Mouse (Mus musculus) hindbrain, embryonic 12.5 days (tissue): Measurements from ENCODE around the gene Lect2. TPM values are rescaled to one million over a fixed set of nuclear protein-coding genes. Genes with fewer than 3 reads are reported as not detected.

ENCODE experiments used
- ATAC-seq: fragments of 200-750 bp; cut with Nextera tagmentation; 2 replicates; pipeline ENCODE4 v1.8.0; 2017; ENCODE audit warnings: moderate TSS enrichment; ENCODE audit not compliant: low FRiP score
- H3K27ac ChIP-seq: fragments of 300-500 bp; sonication (generic); 2 replicates; pipeline ENCODE4 v1.5.1; 2016; ENCODE audit warnings: mild to moderate bottlenecking
- H3K27me3 ChIP-seq: fragments of 300-500 bp; sonication (generic); 2 replicates; pipeline ENCODE4 v1.6.1; 2016; ENCODE audit warnings: mild to moderate bottlenecking
- H3K36me3 ChIP-seq: fragments of 300-500 bp; sonication (generic); 2 replicates; pipeline ENCODE4 v1.6.1; 2016; ENCODE audit warnings: mild to moderate bottlenecking
- H3K4me1 ChIP-seq: fragments of 300-500 bp; sonication (generic); 2 replicates; pipeline ENCODE4 v1.6.1; 2016
- H3K4me2 ChIP-seq: fragments of 300-500 bp; sonication (generic); replicated peaks from 2 replicates; pipeline ENCODE4 v1.6.1; 2016; ENCODE audit warnings: mild to moderate bottlenecking
- H3K4me3 ChIP-seq: fragments of 300-500 bp; sonication (generic); 2 replicates; pipeline ENCODE4 v1.5.1; 2016; ENCODE audit warnings: mild to moderate bottlenecking
- H3K9ac ChIP-seq: fragments of 300-500 bp; sonication (generic); 2 replicates; pipeline ENCODE4 v1.6.1; 2016; ENCODE audit warnings: mild to moderate bottlenecking, moderate library complexity
- H3K9me3 ChIP-seq: fragments of 300-500 bp; sonication (generic); replicated peaks from 2 replicates; pipeline ENCODE4 v1.6.1; 2016; ENCODE audit warnings: mild to moderate bottlenecking
- WGBS: fragments of 180-500 bp; shearing (Covaris S2); methylation state at CpG from one replicate; pipeline ENCODE4 v1.1.7; 2016; 5-methylcytosine and 5-hydroxymethylcytosine counted together
- polyA plus RNA-seq: library from polyadenylated mRNA; unstranded; fragments of >200 nt; fragmentation: Nextera tagmentation; extraction: Ambion mirVana; gene quantifications from 2 replicates; pipeline ENCODE4 v1.2.1, GENCODE M21; 2016

Lect2 gene
- polyA plus RNA-seq, 1 experiment from 2014 or later = not detected

GRCm38 (mm10) chr13:56580450-56580849 lies 32.1 kb upstream of the Lect2 start:
- Histone ChIP-seq H3K9me3 (no peaks in the 10 kb centered on the region), H3K4me1 (peaks cover 27% of the 10 kb centered on the region), H3K4me2 (no peak overlapping the region), H3K9ac (no peak overlapping the region), H3K27ac (peak overlapping the region; percentile 94; the same call in 1 of the 2 replicates), H3K36me3 (no peaks in the 10 kb centered on the region), H3K4me3 (no peak overlapping the region), H3K27me3 (no peaks in the 10 kb centered on the region)
- 69% methylated on average over 5 of the region's 5 CpGs for WGBS
- no peak for ATAC-seq

- no peak for ATAC-seq
- Histone ChIP-seq H3K27me3 (no peaks in the 10 kb centered on the region), H3K4me3 (no peak overlapping the region), H3K9ac (no peak overlapping the region), H3K4me1 (peaks cover 24% of the 10 kb centered on the region), H3K4me2 (no peak overlapping the region), H3K27ac (no peak overlapping the region), H3K9me3 (no peaks in the 10 kb centered on the region), H3K36me3 (no peaks in the 10 kb centered on the region)
- WGBS = 56% methylated on average over 5 of the region's 5 CpGs
These were observed 29.8 kb upstream of the Lect2 start for GRCm38 (mm10) chr13:56578097-56578496.

- 67% methylated on average over 12 of the region's 12 CpGs for WGBS
- no peak overlapping the region for H3K4me3 ChIP-seq
- 0 out of 2 replicates have a peak overlapping the region, but pooled peaks have one; percentile 30 for H3K27ac ChIP-seq
- peaks cover 1% of the 10 kb centered on the region for H3K4me1 ChIP-seq
- H3K4me2 ChIP-seq = no peak overlapping the region
- ATAC-seq = no peak
- H3K9ac ChIP-seq = no peak overlapping the region
- no peaks in the 10 kb centered on the region for H3K36me3 ChIP-seq
- no peaks in the 10 kb centered on the region for H3K27me3 ChIP-seq
- no peaks in the 10 kb centered on the region for H3K9me3 ChIP-seq
These were observed 27.5 kb upstream of the Lect2 start for GRCm38 (mm10) chr13:56575701-56576321.

GRCm38 (mm10) chr13:56575074-56575473 lies 26.8 kb upstream of the Lect2 start:
- no peak overlapping the region for H3K27ac ChIP-seq
- H3K4me1 ChIP-seq = no peaks in the 10 kb centered on the region
- no peak overlapping the region for H3K4me3 ChIP-seq
- no peaks in the 10 kb centered on the region for H3K9me3 ChIP-seq
- H3K27me3 ChIP-seq = no peaks in the 10 kb centered on the region
- H3K4me2 ChIP-seq = no peak overlapping the region
- no peak overlapping the region for H3K9ac ChIP-seq
- no peaks in the 10 kb centered on the region for H3K36me3 ChIP-seq
- no peak for ATAC-seq
- 78% methylated on average over 4 of the region's 4 CpGs for WGBS

GRCm38 (mm10) chr13:56571645-56572044 lies 23.3 kb upstream of the Lect2 start:
- H3K36me3 ChIP-seq = no peaks in the 10 kb centered on the region
- no peak overlapping the region for H3K27ac ChIP-seq
- no peak overlapping the region for H3K4me3 ChIP-seq
- no peaks in the 10 kb centered on the region for H3K9me3 ChIP-seq
- no peak overlapping the region for H3K9ac ChIP-seq
- H3K27me3 ChIP-seq = no peaks in the 10 kb centered on the region
- ATAC-seq = no peak
- WGBS = 93% methylated on average over 8 of the region's 8 CpGs
- H3K4me1 ChIP-seq = no peaks in the 10 kb centered on the region
- H3K4me2 ChIP-seq = no peak overlapping the region

GRCm38 (mm10) chr13:56566336-56566735 lies 18.0 kb upstream of the Lect2 start:
- no peak overlapping the region for H3K27ac ChIP-seq
- no peak overlapping the region for H3K4me2 ChIP-seq
- 56% methylated on average over 10 of the region's 10 CpGs for WGBS
- H3K9me3 ChIP-seq = no peaks in the 10 kb centered on the region
- no peak for ATAC-seq
- H3K4me3 ChIP-seq = no peak overlapping the region
- no peak overlapping the region for H3K9ac ChIP-seq
- no peaks in the 10 kb centered on the region for H3K27me3 ChIP-seq
- no peaks in the 10 kb centered on the region for H3K36me3 ChIP-seq
- H3K4me1 ChIP-seq = no peaks in the 10 kb centered on the region

- H3K4me2 ChIP-seq = no peak overlapping the region
- H3K9me3 ChIP-seq = no peaks in the 10 kb centered on the region
- H3K27ac ChIP-seq = no peak overlapping the region
- H3K36me3 ChIP-seq = no peaks in the 10 kb centered on the region
- WGBS = 31% methylated on average over 6 of the region's 6 CpGs
- no peak for ATAC-seq
- no peaks in the 10 kb centered on the region for H3K27me3 ChIP-seq
- no peak overlapping the region for H3K4me3 ChIP-seq
- peaks cover 5% of the 10 kb centered on the region; the same call in 1 of the 2 replicates for H3K4me1 ChIP-seq
- H3K9ac ChIP-seq = no peak overlapping the region
These were observed 14.8 kb upstream of the Lect2 start for GRCm38 (mm10) chr13:56563075-56563474.

GRCm38 (mm10) chr13:56561129-56561528 lies 12.8 kb upstream of the Lect2 start:
- peaks cover 12% of the 10 kb centered on the region; the same call in 1 of the 2 replicates for H3K4me1 ChIP-seq
- no peaks in the 10 kb centered on the region for H3K9me3 ChIP-seq
- H3K4me2 ChIP-seq = no peak overlapping the region
- WGBS = 71% methylated on average over 8 of the region's 8 CpGs
- H3K4me3 ChIP-seq = no peak overlapping the region
- no peak overlapping the region for H3K27ac ChIP-seq
- H3K9ac ChIP-seq = no peak overlapping the region
- no peaks in the 10 kb centered on the region for H3K36me3 ChIP-seq
- no peak for ATAC-seq
- H3K27me3 ChIP-seq = no peaks in the 10 kb centered on the region

- ATAC-seq = no peak
- H3K36me3 ChIP-seq = no peaks in the 10 kb centered on the region
- no peaks in the 10 kb centered on the region for H3K27me3 ChIP-seq
- H3K4me1 ChIP-seq = peaks cover 12% of the 10 kb centered on the region
- no peaks in the 10 kb centered on the region for H3K9me3 ChIP-seq
- H3K9ac ChIP-seq = no peak overlapping the region
- H3K4me3 ChIP-seq = no peak overlapping the region
- no peak overlapping the region for H3K27ac ChIP-seq
- H3K4me2 ChIP-seq = no peak overlapping the region
- 89% methylated on average over 6 of the region's 6 CpGs for WGBS
These were observed 11.6 kb upstream of the Lect2 start for GRCm38 (mm10) chr13:56559841-56560370.

GRCm38 (mm10) chr13:56558811-56559210 lies 10.5 kb upstream of the Lect2 start:
- H3K4me2 ChIP-seq = no peak overlapping the region
- H3K4me1 ChIP-seq = peaks cover 21% of the 10 kb centered on the region
- no peak overlapping the region for H3K27ac ChIP-seq
- no peaks in the 10 kb centered on the region for H3K36me3 ChIP-seq
- no peak overlapping the region for H3K4me3 ChIP-seq
- H3K9me3 ChIP-seq = no peaks in the 10 kb centered on the region
- H3K27me3 ChIP-seq = no peaks in the 10 kb centered on the region
- 35% methylated on average over 3 of the region's 3 CpGs for WGBS
- no peak overlapping the region for H3K9ac ChIP-seq
- no peak for ATAC-seq

GRCm38 (mm10) chr13:56556701-56557100 lies 8.4 kb upstream of the Lect2 start:
- Histone ChIP-seq H3K9ac (no peak overlapping the region), H3K27ac (no peak overlapping the region), H3K36me3 (no peaks in the 10 kb centered on the region), H3K4me3 (no peak overlapping the region), H3K4me1 (peaks cover 21% of the 10 kb centered on the region), H3K27me3 (no peaks in the 10 kb centered on the region), H3K9me3 (no peaks in the 10 kb centered on the region), H3K4me2 (no peak overlapping the region)
- 77% methylated on average over 3 of the region's 3 CpGs for WGBS
- ATAC-seq = no peak

- 3% methylated on average over 1 of the region's 1 CpGs for WGBS
These were observed 7.7 kb upstream of the Lect2 start for GRCm38 (mm10) chr13:56555957-56556356.

GRCm38 (mm10) chr13:56554409-56554808 lies 6.1 kb upstream of the Lect2 start:
- 9% methylated on average over 2 of the region's 2 CpGs for WGBS
- Histone ChIP-seq H3K27ac (no peak overlapping the region), H3K4me2 (no peak overlapping the region), H3K27me3 (no peaks in the 10 kb centered on the region), H3K9me3 (no peaks in the 10 kb centered on the region), H3K4me3 (no peak overlapping the region), H3K9ac (no peak overlapping the region), H3K36me3 (no peaks in the 10 kb centered on the region), H3K4me1 (peaks cover 21% of the 10 kb centered on the region)
- ATAC-seq = no peak

More at GRCm38 (mm10) chr13:56555957-56556356, 7.7 kb upstream of the Lect2 start:
- Histone ChIP-seq H3K9me3 (no peaks in the 10 kb centered on the region), H3K4me2 (no peak overlapping the region), H3K27ac (no peak overlapping the region), H3K4me1 (peaks cover 21% of the 10 kb centered on the region), H3K4me3 (no peak overlapping the region), H3K36me3 (no peaks in the 10 kb centered on the region), H3K9ac (no peak overlapping the region), H3K27me3 (no peaks in the 10 kb centered on the region)
- ATAC-seq = no peak
